Mouse (Mus musculus): ENCODE data around the gene Hadha.

GRCm38 (mm10) chr5:30103340-30103739 is 51.6 kb downstream of the Hadha start:
- TF ChIP-seq CTCF (IDR thresholded peaks at IDR 0.05; ENCODE audit: borderline replicate concordance, insufficient read depth, low read depth, low read length) (no peak), POLR2A (IDR thresholded peaks at IDR 0.05; ENCODE audit: borderline replicate concordance, insufficient read depth, low read length) (no peak)
